Mouse (Mus musculus) cerebellum, adult 11 months (tissue): ENCODE measurements around the gene Pigo.
A peak's percentile ranks its signal among the peaks of the same experiment; 100 is the strongest.
"Not testable (repeated sequence)": the region's sequence is repeated elsewhere in the genome, so short reads cannot be mapped to it uniquely, and the experiment has no call there.

Experiments
- DNase-seq: peaks from one replicate; pipeline ENCODE4 v3.0.0; 2022

The Pigo gene

GRCm38 (mm10) chr4:42999451-43000140 is 26.0 kb downstream of the Pigo start:
- peak; percentile 69 for DNase-seq

GRCm38 (mm10) chr4:42998022-42998421 is 27.6 kb downstream of the Pigo start:
- no peak for DNase-seq

GRCm38 (mm10) chr4:42988296-42988695 is 37.3 kb downstream of the Pigo start:
- no peak for DNase-seq

GRCm38 (mm10) chr4:42980467-42980866 is 45.2 kb downstream of the Pigo start:
- DNase-seq, result not testable (repeated sequence)

- no peak for DNase-seq
Measured at GRCm38 (mm10) chr4:42978062-42978461, 47.6 kb downstream of the Pigo start.

GRCm38 (mm10) chr4:42973868-42974267 is 51.8 kb downstream of the Pigo start:
- no peak for DNase-seq

GRCm38 (mm10) chr4:42972952-42973351 is 52.7 kb downstream of the Pigo start:
- no peak for DNase-seq

GRCm38 (mm10) chr4:42969304-42969703 is 56.3 kb downstream of the Pigo start, which contains the start of gene 1700022I11Rik:
TSS of gene 1700022I11Rik (plus strand) at chr4:42969604.
- no peak for DNase-seq
